Mouse (Mus musculus) olfactory bulb, adult 2 months (tissue): ENCODE data around the gene Sqor. TPM values are rescaled to one million over a fixed set of nuclear protein-coding genes. Genes with fewer than 3 reads are reported as not detected.

Experiments used
- H3K27ac ChIP-seq: fragments of 200-500 bp; 2 replicates; pipeline ENCODE4 v1.5.1; 2012; ENCODE audit warnings: low read depth, low read length; ENCODE audit not compliant: insufficient read depth
- H3K4me1 ChIP-seq: fragments of 200-500 bp; 2 replicates; pipeline ENCODE4 v1.6.1; 2012; ENCODE audit warnings: low read length; ENCODE audit not compliant: control insufficient read depth, insufficient read depth
- H3K4me3 ChIP-seq: fragments of 200-500 bp; 2 replicates; pipeline ENCODE4 v1.5.1; 2012; ENCODE audit warnings: mild to moderate bottlenecking, low read depth, low read length, moderate library complexity; ENCODE audit not compliant: insufficient read depth
- CTCF ChIP-seq: fragments of 200-500 bp; IDR thresholded peaks from 2 replicates; pipeline ENCODE4 v1.5.1; 2012; ENCODE audit warnings: low read depth, mild to moderate bottlenecking, low read length, moderate library complexity; ENCODE audit not compliant: insufficient read depth
- POLR2A ChIP-seq: fragments of 200-500 bp; IDR thresholded peaks from 2 replicates; pipeline ENCODE4 v1.6.1; 2012; ENCODE audit warnings: mild to moderate bottlenecking, low read depth, low read length, moderate library complexity; ENCODE audit not compliant: insufficient read depth
- WGBS: fragments of 180-500 bp; shearing (Covaris S2); methylation state at CpG from one replicate; pipeline ENCODE4 v1.1.7; 2018; 5-methylcytosine and 5-hydroxymethylcytosine counted together
- polyA plus RNA-seq: library from polyadenylated mRNA; stranded (reverse); fragments of >200 nt; gene quantifications from 2 replicates; pipeline ENCODE4 v1.2.4, GENCODE M21; 2012; ENCODE audit warnings: low replicate concordance; ENCODE audit not compliant: missing spikeins, insufficient read depth, insufficient read length

Gene Sqor
- not detected in 2 replicates for polyA plus RNA-seq

DNA sequence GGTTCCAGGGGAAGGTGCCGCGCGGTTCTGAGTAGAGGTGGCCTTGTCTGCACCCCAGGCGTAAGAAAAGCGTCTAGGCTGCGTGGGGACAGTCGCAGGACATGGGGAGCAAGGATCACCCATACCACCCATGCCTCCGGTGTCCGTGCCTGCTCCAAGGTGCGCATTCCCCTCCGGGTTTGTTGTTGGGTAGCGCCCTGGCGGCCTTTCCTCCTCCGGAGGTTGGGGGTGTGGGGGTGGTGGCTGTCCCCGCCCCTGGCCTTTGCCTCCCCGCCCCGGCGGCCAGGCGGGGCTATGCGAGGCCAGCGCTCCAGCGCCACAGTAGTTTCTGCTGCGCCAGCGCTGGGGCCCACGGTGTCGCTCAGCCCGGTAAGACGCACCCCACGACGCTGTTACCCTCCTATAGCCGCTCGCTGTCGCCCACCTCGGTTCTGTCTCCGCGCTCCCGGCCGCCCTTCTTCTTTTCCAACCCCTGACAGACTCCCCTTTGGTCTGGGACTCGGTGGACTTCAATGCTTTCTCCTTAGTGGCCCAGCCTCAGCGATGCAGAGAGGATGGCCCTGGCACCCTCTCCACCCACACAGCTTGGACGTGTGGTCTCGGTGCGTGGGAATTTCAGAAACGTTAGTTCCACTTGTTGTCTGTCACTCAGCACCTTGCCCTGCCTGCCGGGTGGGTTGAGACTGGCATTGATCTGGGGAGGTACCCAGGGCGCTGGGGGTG lies at the start of gene Sqor:
TSS of gene Sqor (plus strand) at position 167 of the 723 bp plus-strand sequence.
- Histone ChIP-seq H3K27ac (no peak within 1 kb of the TSS), H3K4me1 (peaks cover 9% of the 10 kb centered on the region), H3K4me3 (peak within 1 kb of the TSS; percentile 47)
- WGBS = 2% methylated on average over 46 of the region's 46 CpGs
- TF ChIP-seq POLR2A = no peak

DNA sequence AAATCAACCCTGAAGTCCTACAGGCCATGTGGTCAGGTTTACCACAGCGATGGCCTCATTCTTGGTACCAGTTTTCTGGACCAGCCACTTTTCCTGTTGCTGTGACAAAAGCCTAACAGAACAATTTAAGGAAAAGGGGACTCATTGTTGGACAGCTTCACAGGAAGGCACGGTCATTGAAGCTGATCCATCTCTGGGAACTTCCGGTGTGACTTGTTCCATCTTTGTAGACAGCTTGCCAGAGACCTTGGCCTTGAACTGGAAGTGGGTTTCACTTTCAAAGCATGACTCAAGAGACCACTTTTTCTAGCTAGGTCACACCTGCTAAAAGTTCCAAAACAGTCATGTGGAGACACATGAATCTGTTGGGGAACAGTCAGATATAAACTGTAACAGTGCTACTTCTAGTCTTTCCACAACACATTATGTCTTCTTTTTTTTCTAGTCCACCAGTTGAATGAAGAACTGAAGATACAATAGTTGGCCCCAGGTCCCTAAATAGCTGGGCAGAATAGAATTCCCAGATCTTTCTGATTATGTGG lies 48.7 kb upstream of the Sqor start:
- Histone ChIP-seq H3K4me1 (no peaks in the 10 kb centered on the region), H3K4me3 (no peak overlapping the region), H3K27ac (no peak overlapping the region)
- 80% methylated on average over 3 of the region's 3 CpGs for WGBS
- TF ChIP-seq CTCF = no peak
- TF ChIP-seq POLR2A = no peak

DNA sequence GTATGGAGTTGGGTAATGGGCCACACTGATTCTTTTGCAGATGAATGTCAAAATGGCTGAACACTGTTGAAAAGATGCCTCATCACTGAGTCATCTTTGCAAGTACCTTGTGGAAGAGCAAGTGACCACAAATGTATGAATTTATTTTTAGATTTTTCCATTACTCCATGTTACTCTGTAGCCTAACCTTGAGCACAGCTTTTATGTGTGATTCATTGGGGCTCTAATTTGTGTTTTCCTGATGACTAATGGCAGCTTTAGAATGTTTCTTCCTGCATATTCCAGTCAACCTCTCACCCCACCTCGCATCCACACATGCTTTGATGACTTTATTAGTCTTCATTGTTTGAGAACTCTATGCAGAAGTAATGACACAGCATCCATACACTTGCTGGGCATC lies 45.8 kb upstream of the Sqor start:
- H3K27ac ChIP-seq = no peak overlapping the region
- TF ChIP-seq POLR2A = no peak
- TF ChIP-seq CTCF = no peak
- H3K4me1 ChIP-seq = no peaks in the 10 kb centered on the region
- H3K4me3 ChIP-seq = no peak overlapping the region
- 29% methylated on average over 1 of the region's 1 CpGs for WGBS

DNA sequence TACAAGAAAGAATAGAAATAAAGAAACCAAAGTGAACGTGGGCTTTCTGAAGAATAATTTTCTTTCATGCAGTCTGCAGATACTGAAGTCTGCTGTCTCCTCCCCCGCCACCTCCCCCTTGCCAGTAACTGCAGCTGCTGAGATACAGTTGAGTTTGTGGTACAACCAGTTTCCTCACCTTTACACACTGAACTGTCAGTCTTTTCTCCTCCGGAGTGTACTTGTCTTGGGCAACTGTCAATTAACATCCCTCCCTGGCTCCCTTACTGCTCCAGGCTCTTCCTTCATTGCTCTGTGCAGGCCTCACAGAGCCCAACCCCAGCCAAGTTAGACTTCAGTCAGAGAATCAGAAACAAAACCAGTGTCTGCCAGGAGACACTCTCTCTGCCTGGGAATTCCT lies 44.5 kb upstream of the Sqor start:
- Histone ChIP-seq H3K27ac (no peak overlapping the region; the same call in 1 of the 2 replicates), H3K4me1 (no peaks in the 10 kb centered on the region), H3K4me3 (no peak overlapping the region)
- TF ChIP-seq CTCF (no peak), POLR2A (no peak)
- 58% methylated on average over 3 of the region's 3 CpGs for WGBS

DNA sequence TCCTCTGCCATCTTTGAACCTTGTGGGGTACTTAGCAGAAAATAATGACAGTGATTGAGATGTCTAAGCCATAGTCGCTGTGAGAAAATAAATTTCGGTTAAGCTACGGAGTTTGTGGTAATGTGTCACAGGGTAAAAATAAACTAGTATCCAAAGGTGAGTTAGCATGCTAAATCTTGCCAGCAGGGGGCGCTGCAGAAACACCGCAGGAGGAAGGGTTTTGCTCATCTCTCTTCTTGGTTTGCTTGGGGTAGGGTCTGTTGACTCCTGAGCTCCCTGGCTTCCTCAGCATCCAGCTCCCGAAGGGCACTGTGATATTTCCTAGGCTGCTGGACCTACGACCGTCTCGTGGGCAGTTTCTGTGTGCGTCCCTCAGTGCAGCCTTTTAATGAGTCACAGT lies 39.4 kb upstream of the Sqor start:
- Histone ChIP-seq H3K4me3 (no peak overlapping the region), H3K4me1 (no peaks in the 10 kb centered on the region), H3K27ac (no peak overlapping the region)
- TF ChIP-seq CTCF (peak; percentile 32; the same call in 1 of the 2 replicates), POLR2A (no peak)
- 60% methylated on average over 10 of the region's 10 CpGs for WGBS

DNA sequence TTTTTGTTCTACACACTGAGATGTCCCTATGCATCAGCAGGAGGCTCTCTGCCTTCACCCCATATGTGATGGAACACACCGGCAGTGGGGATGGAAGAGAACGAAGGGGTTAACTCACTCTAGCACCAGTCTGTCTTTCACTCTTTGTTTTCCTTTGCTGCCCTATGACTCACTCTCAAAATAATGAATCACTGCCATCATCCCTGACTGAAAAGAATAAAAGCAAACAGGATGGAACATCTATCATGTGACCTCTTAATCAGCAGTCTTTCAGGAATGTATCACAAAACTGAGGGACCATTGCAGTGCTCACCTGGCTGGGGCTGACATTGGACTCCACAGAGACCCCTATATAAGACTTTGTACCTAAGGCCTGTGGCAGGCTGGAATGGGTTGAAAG lies 33.6 kb upstream of the Sqor start:
- Histone ChIP-seq H3K4me3 (no peak overlapping the region), H3K27ac (no peak overlapping the region), H3K4me1 (no peaks in the 10 kb centered on the region)
- TF ChIP-seq POLR2A (no peak), CTCF (no peak)
- 57% methylated on average over 2 of the region's 2 CpGs for WGBS

DNA sequence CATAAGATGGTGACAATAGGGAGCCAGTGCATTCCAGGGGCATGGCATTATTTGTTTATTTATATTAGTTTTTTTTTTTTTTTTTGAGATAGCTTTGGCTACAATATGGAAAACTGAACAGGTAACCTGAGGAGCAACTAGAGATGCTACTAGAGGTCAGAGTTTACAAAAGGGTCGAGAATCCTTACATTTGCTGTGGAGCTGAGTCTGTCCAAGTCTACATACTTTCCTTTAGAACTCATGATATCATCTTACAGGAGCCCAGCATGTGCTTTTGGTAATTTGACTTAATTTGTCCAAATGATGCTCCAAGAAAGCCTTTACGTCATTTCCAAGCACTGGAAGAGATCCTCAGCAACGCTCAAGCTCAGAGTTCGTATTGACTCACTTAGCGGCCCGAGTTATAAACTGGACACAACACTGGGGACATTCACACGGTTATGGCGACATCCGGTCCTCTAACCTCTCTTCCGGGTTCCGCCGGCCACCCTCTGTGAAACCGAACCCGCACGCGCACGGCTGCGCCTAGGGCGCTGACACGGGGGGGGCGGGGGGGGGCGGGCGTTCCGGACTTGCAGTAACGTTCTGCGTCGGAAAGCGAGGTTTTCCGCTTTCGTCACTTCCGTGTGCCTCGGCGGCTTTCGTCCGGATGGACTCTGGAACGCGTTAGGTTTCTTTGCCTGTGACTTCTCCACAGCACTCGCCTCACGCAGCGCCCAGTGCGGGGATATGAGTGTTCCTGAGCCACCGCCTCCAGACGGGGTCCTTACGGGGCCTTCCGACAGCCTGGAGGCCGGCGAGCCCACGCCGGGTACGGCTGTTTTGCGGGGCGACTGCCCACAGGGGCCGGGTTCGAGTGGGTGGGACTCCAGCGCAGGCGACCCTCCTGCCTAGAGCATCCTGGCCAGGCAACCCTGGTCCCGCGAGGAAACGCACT lies 26.9 kb upstream of the Sqor start, which contains the start of gene Bloc1s6:
TSS of gene Bloc1s6 (plus strand) at position 610 of the 937 bp plus-strand sequence.
- Histone ChIP-seq H3K4me3 (peak within 1 kb of the TSS; percentile 82), H3K27ac (peak within 1 kb of the TSS; percentile 68), H3K4me1 (no peaks in the 10 kb centered on the region)
- 1% methylated on average over 55 of the region's 59 CpGs for WGBS
- TF ChIP-seq CTCF (no peak), POLR2A (peak; percentile 76)

DNA sequence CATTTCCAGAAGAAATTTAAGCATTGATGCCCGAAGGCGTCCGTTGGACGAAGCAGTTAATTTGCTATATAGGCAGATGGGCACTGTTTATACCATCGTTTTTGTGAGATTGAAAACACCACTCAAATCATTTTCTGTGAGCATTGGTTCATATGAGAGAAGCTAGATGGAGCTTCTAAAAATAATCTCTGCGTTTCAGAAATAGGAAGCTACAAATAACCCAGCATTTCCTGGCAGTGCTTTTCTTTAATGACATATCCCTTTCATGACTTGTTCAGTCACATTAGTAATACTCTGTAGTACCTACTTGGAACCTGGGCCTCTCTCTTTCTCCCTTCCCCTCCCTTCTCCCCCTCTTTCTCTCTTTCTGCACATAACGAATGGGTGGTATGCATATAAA lies 26.0 kb upstream of the Sqor start:
- no peaks in the 10 kb centered on the region for H3K4me1 ChIP-seq
- peak overlapping the region; percentile 82 for H3K4me3 ChIP-seq
- peak overlapping the region; percentile 68; the same call in 1 of the 2 replicates for H3K27ac ChIP-seq
- no peak for TF ChIP-seq CTCF
- no peak for TF ChIP-seq POLR2A
- 14% methylated on average over 7 of the region's 7 CpGs for WGBS
